Mouse (Mus musculus) E14TG2a.4 (cell line): Measurements from ENCODE around the gene Fgd2.

Source experiments
- CTCF ChIP-seq: conservative IDR thresholded peaks from 2 replicates; pipeline ENCODE4 v1.5.1; 2014; ENCODE audit warnings: low read length
- POU5F1 ChIP-seq: IDR thresholded peaks from 2 replicates; pipeline ENCODE4 v1.6.1; 2014; ENCODE audit warnings: low read length, borderline replicate concordance

DNA sequence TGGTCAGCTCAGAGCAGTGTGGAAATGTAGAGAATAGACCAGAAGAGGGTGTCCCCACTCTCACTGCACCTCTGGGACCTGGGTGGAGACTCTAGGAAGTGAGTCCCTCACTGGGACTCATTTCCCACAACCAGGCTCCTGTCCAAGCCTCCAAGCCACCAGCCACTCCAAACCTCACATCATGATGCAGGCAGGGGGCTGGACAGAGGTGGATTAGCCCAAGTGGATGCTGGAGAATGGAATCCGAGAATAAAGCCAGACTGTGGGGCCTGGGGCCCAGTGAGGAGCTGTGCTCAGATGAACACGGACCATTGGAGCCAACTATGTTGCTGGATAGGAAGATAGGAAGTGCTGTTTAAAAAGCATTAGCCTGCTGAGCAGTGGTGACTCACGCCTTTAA lies 43.8 kb upstream of the Fgd2 start:
- TF ChIP-seq CTCF (no peak), POU5F1 (no peak)
